Mouse (Mus musculus) liver, embryonic 12.5 days (tissue): ENCODE data around the gene Trappc10. TPM values are rescaled to one million over a fixed set of nuclear protein-coding genes. Genes with fewer than 3 reads are reported as not detected.
A peak's percentile ranks its signal among the peaks of the same experiment; 100 is the strongest.

ENCODE experiments used
- ATAC-seq: fragments of 200-750 bp; cut with Nextera tagmentation; 2 replicates; pipeline ENCODE4 v1.8.0; 2017; ENCODE audit warnings: moderate number of reproducible peaks, mild to moderate bottlenecking, moderate library complexity
- H3K27ac ChIP-seq: fragments of 300-500 bp; sonication (generic); 2 replicates; pipeline ENCODE4 v1.5.1; 2016; ENCODE audit warnings: mild to moderate bottlenecking
- H3K27me3 ChIP-seq: fragments of 300-500 bp; sonication (generic); replicated peaks from 2 replicates; pipeline ENCODE4 v1.6.1; 2016; ENCODE audit warnings: mild to moderate bottlenecking, moderate library complexity
- H3K36me3 ChIP-seq: fragments of 300-500 bp; sonication (generic); 2 replicates; pipeline ENCODE4 v1.6.1; 2016; ENCODE audit warnings: mild to moderate bottlenecking, moderate library complexity
- H3K4me1 ChIP-seq: fragments of 300-500 bp; sonication (generic); 2 replicates; pipeline ENCODE4 v1.6.1; 2016
- H3K4me2 ChIP-seq: fragments of 300-500 bp; sonication (generic); 2 replicates; pipeline ENCODE4 v1.6.1; 2016; ENCODE audit warnings: mild to moderate bottlenecking, moderate library complexity
- H3K4me3 ChIP-seq: fragments of 300-500 bp; sonication (generic); 2 replicates; pipeline ENCODE4 v1.5.1; 2016; ENCODE audit warnings: mild to moderate bottlenecking, moderate library complexity
- H3K9ac ChIP-seq: fragments of 300-500 bp; sonication (generic); 2 replicates; pipeline ENCODE4 v1.6.1; 2016; ENCODE audit warnings: mild to moderate bottlenecking, moderate library complexity
- H3K9me3 ChIP-seq: fragments of 300-500 bp; sonication (generic); replicated peaks from 2 replicates; pipeline ENCODE4 v1.6.1; 2016; ENCODE audit warnings: mild to moderate bottlenecking, moderate library complexity
- WGBS: fragments of 180-500 bp; shearing (Covaris S2); methylation state at CpG from one replicate; pipeline ENCODE4 v1.1.7; 2016; ENCODE audit not compliant: insufficient replicate concordance; 5-methylcytosine and 5-hydroxymethylcytosine counted together
- polyA plus RNA-seq: library from polyadenylated mRNA; unstranded; fragments of >200 nt; fragmentation: Nextera tagmentation; extraction: Ambion mirVana; gene quantifications from 2 replicates; pipeline ENCODE4 v1.2.1, GENCODE M21; 2016

The Trappc10 gene
- polyA plus RNA-seq, 1 experiment from 2014 or later, result 21.9 TPM

- H3K4me2 ChIP-seq, result no peak overlapping the region
- H3K27ac ChIP-seq, result no peak overlapping the region
- H3K9me3 ChIP-seq, result no peaks in the 10 kb centered on the region
- H3K4me3 ChIP-seq, result no peak overlapping the region
- WGBS, result 69% methylated on average over 9 of the region's 9 CpGs
- no peaks in the 10 kb centered on the region for H3K4me1 ChIP-seq
- H3K9ac ChIP-seq, result no peak overlapping the region
- peaks cover 49% of the 10 kb centered on the region for H3K36me3 ChIP-seq
- peaks cover 6% of the 10 kb centered on the region; the same call in 1 of the 2 replicates for H3K27me3 ChIP-seq
- no peak for ATAC-seq
These were observed 36.0 kb upstream of the Trappc10 start for GRCm38 (mm10) chr10:78280486-78280885.

- WGBS, result 53% methylated on average over 8 of the region's 8 CpGs
- ATAC-seq, result peak; percentile 48
These were observed 34.8 kb upstream of the Trappc10 start for GRCm38 (mm10) chr10:78279210-78279609.

GRCm38 (mm10) chr10:78277835-78278234 is 33.4 kb upstream of the Trappc10 start:
- Histone ChIP-seq H3K9ac (no peak overlapping the region), H3K36me3 (peaks cover 38% of the 10 kb centered on the region), H3K9me3 (no peaks in the 10 kb centered on the region), H3K4me3 (no peak overlapping the region), H3K27ac (no peak overlapping the region), H3K4me2 (no peak overlapping the region), H3K27me3 (no peaks in the 10 kb centered on the region; the same call in 1 of the 2 replicates), H3K4me1 (peaks cover 12% of the 10 kb centered on the region)
- no peak for ATAC-seq
- 43% methylated on average over 3 of the region's 3 CpGs for WGBS

More at GRCm38 (mm10) chr10:78279210-78279609, 34.8 kb upstream of the Trappc10 start:
- H3K4me3 ChIP-seq, result no peak overlapping the region
- no peak overlapping the region for H3K27ac ChIP-seq
- no peak overlapping the region for H3K4me2 ChIP-seq
- no peak overlapping the region for H3K9ac ChIP-seq
- H3K36me3 ChIP-seq, result peaks cover 47% of the 10 kb centered on the region
- H3K27me3 ChIP-seq, result peaks cover 6% of the 10 kb centered on the region; the same call in 1 of the 2 replicates
- H3K4me1 ChIP-seq, result no peaks in the 10 kb centered on the region
- no peaks in the 10 kb centered on the region for H3K9me3 ChIP-seq

- Histone ChIP-seq H3K27me3 (no peaks in the 10 kb centered on the region; the same call in 1 of the 2 replicates), H3K9me3 (no peaks in the 10 kb centered on the region), H3K4me1 (peaks cover 18% of the 10 kb centered on the region), H3K9ac (no peak overlapping the region), H3K4me2 (no peak overlapping the region), H3K36me3 (peaks cover 23% of the 10 kb centered on the region), H3K4me3 (no peak overlapping the region), H3K27ac (no peak overlapping the region)
- no peak for ATAC-seq
- 87% methylated on average over 4 of the region's 4 CpGs for WGBS
These were observed 31.8 kb upstream of the Trappc10 start for GRCm38 (mm10) chr10:78276242-78276641.

DNA sequence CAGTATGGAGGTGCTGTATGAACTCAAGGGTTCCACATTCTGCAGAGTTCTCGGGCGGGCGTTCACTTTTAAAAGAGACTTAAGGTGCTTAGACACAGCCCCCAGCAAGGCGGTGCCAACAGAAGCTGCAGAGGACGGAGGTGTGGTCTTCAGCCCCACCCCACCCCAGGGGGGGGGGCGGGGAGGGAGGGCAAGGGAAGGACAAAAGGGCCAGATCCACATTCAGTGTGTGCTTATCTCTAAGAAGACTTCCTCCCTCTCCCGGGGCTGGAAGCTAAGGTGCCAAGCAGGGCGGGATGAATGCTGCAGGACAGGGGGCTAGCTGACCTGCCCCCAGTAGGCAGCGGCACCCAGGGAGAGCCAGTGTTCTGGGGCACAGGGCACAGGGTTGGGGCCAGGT is 28.5 kb upstream of the Trappc10 start:
- Histone ChIP-seq H3K27ac (0 out of 2 replicates have a peak overlapping the region, but pooled peaks have one; percentile 1), H3K4me3 (0 out of 2 replicates have a peak overlapping the region, but pooled peaks have one; percentile 16), H3K36me3 (peaks cover 7% of the 10 kb centered on the region; the same call in 1 of the 2 replicates), H3K9ac (no peak overlapping the region), H3K9me3 (no peaks in the 10 kb centered on the region), H3K27me3 (no peaks in the 10 kb centered on the region; the same call in 1 of the 2 replicates), H3K4me1 (peaks cover 18% of the 10 kb centered on the region), H3K4me2 (peak overlapping the region; percentile 56)
- 4% methylated on average over 9 of the region's 9 CpGs for WGBS
- peak; percentile 78 for ATAC-seq

DNA sequence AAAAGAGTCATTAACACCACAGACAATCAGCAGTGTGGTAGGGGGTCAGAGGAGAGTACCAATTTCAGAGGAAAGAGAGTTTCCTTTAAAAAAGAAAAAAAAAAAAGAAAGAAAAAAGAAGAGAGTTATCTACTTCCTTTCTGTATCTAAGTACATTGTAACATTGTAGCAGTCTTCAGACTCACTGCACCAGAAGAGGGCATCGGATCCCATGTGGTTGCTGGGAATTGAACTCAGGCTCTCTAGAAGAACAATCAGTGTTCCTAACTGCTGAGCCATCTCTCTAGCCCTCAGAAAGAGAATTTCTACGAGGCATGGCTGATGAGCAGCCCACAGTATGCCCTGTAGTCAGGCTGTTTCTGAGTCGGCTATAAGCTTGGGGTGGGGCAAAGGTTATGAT is 21.4 kb upstream of the Trappc10 start:
- ATAC-seq, result no peak
- 48% methylated on average over 3 of the region's 3 CpGs for WGBS

DNA sequence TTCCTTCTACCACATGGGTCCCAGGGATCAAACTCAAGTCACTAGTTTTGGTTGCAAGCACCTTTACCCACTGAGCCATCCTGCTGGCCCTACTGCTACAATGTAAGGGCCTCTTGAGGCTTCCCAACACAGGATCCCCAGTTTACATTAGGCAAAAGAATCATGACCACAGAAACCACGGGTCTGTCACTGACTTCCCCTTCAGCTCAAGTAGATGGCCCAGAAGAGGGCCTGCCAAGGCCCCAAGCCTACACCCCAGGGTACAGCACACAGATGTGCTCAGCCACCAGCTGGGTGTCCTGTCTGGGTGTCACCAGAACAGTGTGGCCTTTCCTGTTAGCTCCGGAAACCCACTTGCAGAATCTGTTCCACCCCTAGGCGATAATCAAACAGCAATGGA is 20.3 kb upstream of the Trappc10 start:
- ATAC-seq, result peak; percentile 60; the same call in 1 of the 2 replicates
- no peak overlapping the region for H3K27ac ChIP-seq

More for the DNA sequence above, 21.4 kb upstream of the Trappc10 start:
- Histone ChIP-seq H3K4me1 (no peaks in the 10 kb centered on the region), H3K4me2 (no peak overlapping the region), H3K27ac (no peak overlapping the region), H3K27me3 (peaks cover 7% of the 10 kb centered on the region), H3K36me3 (no peaks in the 10 kb centered on the region), H3K4me3 (no peak overlapping the region), H3K9ac (no peak overlapping the region), H3K9me3 (no peaks in the 10 kb centered on the region)

DNA sequence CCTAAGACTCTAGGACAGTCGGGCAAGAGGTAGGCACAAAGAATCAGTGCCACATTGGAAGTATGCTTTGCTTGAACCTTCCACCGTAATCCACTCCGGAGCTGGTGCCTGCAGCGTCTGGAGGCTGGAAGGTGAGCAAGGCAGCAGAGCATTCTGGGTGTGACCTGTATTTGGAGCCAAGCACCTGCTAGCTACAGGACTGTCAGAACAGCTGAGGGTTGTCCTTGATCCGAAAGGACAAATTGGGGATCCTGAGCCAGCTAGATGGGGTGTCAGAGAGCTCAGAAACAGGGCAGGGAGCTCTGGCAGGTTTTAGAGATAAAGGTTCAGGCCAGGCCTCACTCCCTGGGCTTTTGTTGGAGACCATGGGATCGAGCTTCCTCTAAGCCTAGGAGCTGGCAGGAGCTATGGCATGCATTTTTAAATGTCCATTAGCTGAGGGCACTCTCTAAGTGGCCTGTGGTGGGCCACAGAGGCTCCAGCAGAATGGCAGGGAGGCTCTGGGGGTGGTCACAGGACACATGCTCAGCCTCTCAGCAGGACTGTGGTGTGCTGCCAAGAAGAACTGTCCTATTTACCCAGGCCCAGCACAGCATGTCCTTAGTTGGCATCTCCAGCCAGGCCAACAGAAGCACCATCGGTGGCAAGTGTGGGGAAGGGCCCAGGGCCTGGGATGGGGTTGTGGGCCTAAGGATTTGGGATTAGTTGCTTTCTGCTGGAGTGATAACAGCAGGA is 16.6 kb upstream of the Trappc10 start:
- H3K9me3 ChIP-seq, result no peaks in the 10 kb centered on the region
- ATAC-seq, result no peak
- no peak overlapping the region for H3K4me2 ChIP-seq
- no peak overlapping the region for H3K27ac ChIP-seq
- no peaks in the 10 kb centered on the region for H3K36me3 ChIP-seq
- WGBS, result 62% methylated on average over 7 of the region's 7 CpGs
- H3K27me3 ChIP-seq, result peaks cover 42% of the 10 kb centered on the region
- H3K4me1 ChIP-seq, result no peaks in the 10 kb centered on the region
- no peak overlapping the region for H3K4me3 ChIP-seq
- no peak overlapping the region for H3K9ac ChIP-seq

More for the DNA sequence above, 20.3 kb upstream of the Trappc10 start:
- Histone ChIP-seq H3K9ac (no peak overlapping the region), H3K4me1 (no peaks in the 10 kb centered on the region), H3K36me3 (no peaks in the 10 kb centered on the region), H3K4me2 (no peak overlapping the region), H3K27me3 (peaks cover 17% of the 10 kb centered on the region), H3K9me3 (no peaks in the 10 kb centered on the region), H3K4me3 (no peak overlapping the region)
- 20% methylated on average over 3 of the region's 3 CpGs for WGBS

DNA sequence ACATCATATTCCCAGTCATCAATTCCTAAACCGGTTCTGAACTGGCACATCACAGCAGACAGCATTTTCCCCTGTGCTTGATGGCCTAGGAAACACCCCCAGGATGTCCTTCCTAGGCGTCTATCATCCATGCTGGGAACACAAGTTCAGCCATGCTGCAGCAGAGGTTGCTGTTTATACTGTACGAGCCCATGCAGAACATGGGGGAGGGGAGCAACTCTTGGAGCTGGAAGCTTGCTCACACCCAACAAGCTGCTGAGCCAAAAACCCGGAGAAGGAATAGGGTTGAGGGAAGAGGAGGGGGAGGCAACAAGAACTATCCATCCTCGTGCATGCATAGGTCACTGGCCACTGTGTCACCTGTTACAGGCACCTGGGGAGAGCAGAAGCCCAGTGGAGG is 15.9 kb upstream of the Trappc10 start:
- Histone ChIP-seq H3K4me1 (peaks cover 5% of the 10 kb centered on the region; the same call in 1 of the 2 replicates), H3K9me3 (no peaks in the 10 kb centered on the region), H3K27me3 (peaks cover 43% of the 10 kb centered on the region), H3K27ac (no peak overlapping the region), H3K4me2 (no peak overlapping the region), H3K36me3 (no peaks in the 10 kb centered on the region), H3K4me3 (no peak overlapping the region), H3K9ac (no peak overlapping the region)
- ATAC-seq, result no peak
- WGBS, result 26% methylated on average over 5 of the region's 5 CpGs

DNA sequence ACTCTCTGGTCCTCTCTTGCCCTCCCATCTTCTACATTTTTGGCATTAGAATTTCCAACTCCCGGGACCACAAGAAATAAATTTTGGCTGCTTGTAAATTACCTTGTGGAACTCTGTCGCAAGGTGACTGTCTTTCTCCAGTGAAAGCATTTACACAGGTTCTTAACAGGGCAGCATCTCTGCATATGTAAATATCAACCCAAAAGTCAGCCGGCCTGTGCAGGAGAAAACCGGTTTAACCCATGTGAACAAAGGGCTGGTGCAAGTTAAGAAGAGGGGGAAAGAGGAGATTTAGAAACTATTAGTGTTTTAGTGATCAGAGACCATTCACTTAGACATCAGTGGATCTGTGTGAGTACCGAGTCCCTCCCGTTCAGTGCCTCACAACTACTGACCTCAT is 15.3 kb upstream of the Trappc10 start:
- no peak overlapping the region for H3K9ac ChIP-seq
- H3K36me3 ChIP-seq, result no peaks in the 10 kb centered on the region
- H3K4me1 ChIP-seq, result peaks cover 7% of the 10 kb centered on the region; the same call in 1 of the 2 replicates
- no peaks in the 10 kb centered on the region for H3K9me3 ChIP-seq
- ATAC-seq, result no peak
- H3K27ac ChIP-seq, result no peak overlapping the region
- H3K4me2 ChIP-seq, result no peak overlapping the region
- H3K27me3 ChIP-seq, result peaks cover 43% of the 10 kb centered on the region
- H3K4me3 ChIP-seq, result no peak overlapping the region
- WGBS, result 48% methylated on average over 6 of the region's 6 CpGs

GRCm38 (mm10) chr10:78259230-78259629 is 14.8 kb upstream of the Trappc10 start:
- Histone ChIP-seq H3K9me3 (no peaks in the 10 kb centered on the region), H3K36me3 (no peaks in the 10 kb centered on the region), H3K27me3 (peaks cover 47% of the 10 kb centered on the region), H3K4me1 (peaks cover 7% of the 10 kb centered on the region; the same call in 1 of the 2 replicates), H3K4me2 (no peak overlapping the region), H3K4me3 (no peak overlapping the region), H3K27ac (no peak overlapping the region), H3K9ac (no peak overlapping the region)
- WGBS, result 64% methylated on average over 5 of the region's 5 CpGs
- ATAC-seq, result no peak

DNA sequence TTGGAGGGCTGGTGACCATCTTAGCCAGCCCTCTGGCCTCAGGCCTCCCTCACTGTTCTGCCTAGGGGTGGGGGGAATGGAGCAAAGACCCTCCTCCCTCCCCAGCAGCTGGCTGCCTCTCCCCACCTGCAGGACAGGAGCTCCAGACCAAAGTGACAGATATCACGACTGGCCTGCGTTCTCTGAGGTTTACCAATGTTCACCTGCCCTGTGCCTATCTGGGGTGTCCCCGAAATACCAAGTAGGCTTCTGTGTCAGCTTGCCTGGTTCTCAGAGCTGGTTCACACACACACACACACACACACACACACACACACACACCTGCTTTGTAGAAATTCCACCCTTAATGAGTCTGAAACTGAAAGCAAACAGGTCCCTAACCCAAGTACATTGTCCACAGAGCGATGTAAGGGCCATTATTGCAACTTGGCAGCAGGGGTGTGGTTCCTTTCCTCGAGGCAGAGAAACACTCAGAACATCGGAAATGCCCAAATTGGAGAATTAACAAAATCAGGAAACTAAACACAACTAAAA is 13.8 kb upstream of the Trappc10 start:
- no peak overlapping the region for H3K4me2 ChIP-seq
- H3K4me1 ChIP-seq, result peaks cover 7% of the 10 kb centered on the region; the same call in 1 of the 2 replicates
- no peaks in the 10 kb centered on the region for H3K36me3 ChIP-seq
- ATAC-seq, result no peak
- peaks cover 55% of the 10 kb centered on the region for H3K27me3 ChIP-seq
- no peak overlapping the region for H3K9ac ChIP-seq
- 65% methylated on average over 6 of the region's 6 CpGs for WGBS
- no peaks in the 10 kb centered on the region for H3K9me3 ChIP-seq
- no peak overlapping the region for H3K27ac ChIP-seq
- no peak overlapping the region for H3K4me3 ChIP-seq
